Mouse (Mus musculus): ENCODE data around the gene Mpdu1. TPM values are rescaled to one million over a fixed set of nuclear protein-coding genes. Genes with fewer than 3 reads are reported as not detected.

Mpdu1 gene
- polyA plus RNA-seq, 1 experiment from 2014 or later: 26.8 TPM

GRCm38 (mm10) chr11:69695046-69695360, 32.6 kb upstream of the Mpdu1 start:
- Histone ChIP-seq H3K9ac (ENCODE audit: low read length) (no peak overlapping the region), H3K27ac (ENCODE audit: low read depth, low read length) (no peak overlapping the region)
- 35% methylated on average over 6 of the region's 6 CpGs for WGBS

GRCm38 (mm10) chr11:69693421-69693965, 31.1 kb upstream of the Mpdu1 start:
- Histone ChIP-seq H3K36me3 (ENCODE audit: control insufficient read depth, insufficient read depth, low read length) (no peaks in the 10 kb centered on the region), H3K27ac (ENCODE audit: low read depth, low read length) (no peak overlapping the region), H3K4me1 (ENCODE audit: control insufficient read depth, insufficient read depth, low read length) (peaks cover 9% of the 10 kb centered on the region; the same call in 1 of the 2 replicates), H3K27me3 (ENCODE audit: control insufficient read depth, insufficient read depth, low read length) (0 out of 2 replicates have a peak, but pooled peaks cover 3% of the 10 kb centered on the region), H3K9ac (ENCODE audit: low read length) (no peak overlapping the region; the same call in 1 of the 2 replicates), H3K9me3 (ENCODE audit: control insufficient read depth, low read length) (no peaks in the 10 kb centered on the region), H3K4me2 (ENCODE audit: low read depth) (no peak overlapping the region), H3K4me3 (ENCODE audit: low read depth, low read length) (no peak overlapping the region)
- ATAC-seq (ENCODE audit: insufficient read depth, low FRiP score, low TSS enrichment) (no peak), DNase-seq (ENCODE audit: low spot score) (no peak)
- 63% methylated on average over 11 of the region's 11 CpGs for WGBS

More at GRCm38 (mm10) chr11:69695046-69695360, 32.6 kb upstream of the Mpdu1 start:
- 0 out of 2 replicates have a peak, but pooled peaks cover 3% of the 10 kb centered on the region for H3K27me3 ChIP-seq (ENCODE audit: control insufficient read depth, insufficient read depth, low read length)
- H3K36me3 ChIP-seq (ENCODE audit: control insufficient read depth, insufficient read depth, low read length): no peaks in the 10 kb centered on the region
- peak overlapping the region; percentile 43; the same call in 1 of the 2 replicates for H3K4me3 ChIP-seq (ENCODE audit: low read depth, low read length)
- H3K4me2 ChIP-seq (ENCODE audit: low read depth): peak overlapping the region; percentile 84
- no peak for ATAC-seq (ENCODE audit: insufficient read depth, low FRiP score, low TSS enrichment)
- DNase-seq (ENCODE audit: low spot score): no peak
- H3K9me3 ChIP-seq (ENCODE audit: control insufficient read depth, low read length): no peaks in the 10 kb centered on the region
- H3K4me1 ChIP-seq (ENCODE audit: control insufficient read depth, insufficient read depth, low read length): peaks cover 9% of the 10 kb centered on the region; the same call in 1 of the 2 replicates

GRCm38 (mm10) chr11:69692863-69693262, 30.4 kb upstream of the Mpdu1 start:
- DNase-seq (ENCODE audit: low spot score) (no peak), ATAC-seq (ENCODE audit: insufficient read depth, low FRiP score, low TSS enrichment) (no peak)

GRCm38 (mm10) chr11:69692196-69692811, 29.9 kb upstream of the Mpdu1 start:
- no peak for DNase-seq (ENCODE audit: low spot score)
- Histone ChIP-seq H3K9me3 (ENCODE audit: control insufficient read depth, low read length) (no peaks in the 10 kb centered on the region), H3K4me1 (ENCODE audit: control insufficient read depth, insufficient read depth, low read length) (peaks cover 9% of the 10 kb centered on the region; the same call in 1 of the 2 replicates), H3K9ac (ENCODE audit: low read length) (no peak overlapping the region), H3K4me3 (ENCODE audit: low read depth, low read length) (no peak overlapping the region), H3K27ac (ENCODE audit: low read depth, low read length) (no peak overlapping the region), H3K4me2 (ENCODE audit: low read depth) (no peak overlapping the region), H3K27me3 (ENCODE audit: control insufficient read depth, insufficient read depth, low read length) (0 out of 2 replicates have a peak, but pooled peaks cover 3% of the 10 kb centered on the region), H3K36me3 (ENCODE audit: control insufficient read depth, insufficient read depth, low read length) (no peaks in the 10 kb centered on the region)
- WGBS: 81% methylated on average over 9 of the region's 9 CpGs
- ATAC-seq (ENCODE audit: insufficient read depth, low FRiP score, low TSS enrichment): no peak

More at GRCm38 (mm10) chr11:69692863-69693262, 30.4 kb upstream of the Mpdu1 start:
- 85% methylated on average over 6 of the region's 6 CpGs for WGBS
- H3K4me1 ChIP-seq (ENCODE audit: control insufficient read depth, insufficient read depth, low read length): peaks cover 9% of the 10 kb centered on the region; the same call in 1 of the 2 replicates
- H3K9ac ChIP-seq (ENCODE audit: low read length): no peak overlapping the region
- H3K4me3 ChIP-seq (ENCODE audit: low read depth, low read length): no peak overlapping the region
- H3K27ac ChIP-seq (ENCODE audit: low read depth, low read length): no peak overlapping the region
- no peak overlapping the region for H3K4me2 ChIP-seq (ENCODE audit: low read depth)
- no peaks in the 10 kb centered on the region for H3K36me3 ChIP-seq (ENCODE audit: control insufficient read depth, insufficient read depth, low read length)
- H3K9me3 ChIP-seq (ENCODE audit: control insufficient read depth, low read length): no peaks in the 10 kb centered on the region
- H3K27me3 ChIP-seq (ENCODE audit: control insufficient read depth, insufficient read depth, low read length): 0 out of 2 replicates have a peak, but pooled peaks cover 3% of the 10 kb centered on the region

GRCm38 (mm10) chr11:69689891-69690290, 27.4 kb upstream of the Mpdu1 start:
- ATAC-seq (ENCODE audit: insufficient read depth, low FRiP score, low TSS enrichment): no peak
- no peak overlapping the region for H3K27ac ChIP-seq (ENCODE audit: low read depth, low read length)
- no peaks in the 10 kb centered on the region for H3K9me3 ChIP-seq (ENCODE audit: control insufficient read depth, low read length)
- H3K36me3 ChIP-seq (ENCODE audit: control insufficient read depth, insufficient read depth, low read length): no peaks in the 10 kb centered on the region
- H3K27me3 ChIP-seq (ENCODE audit: control insufficient read depth, insufficient read depth, low read length): 0 out of 2 replicates have a peak, but pooled peaks cover 1% of the 10 kb centered on the region
- H3K4me1 ChIP-seq (ENCODE audit: control insufficient read depth, insufficient read depth, low read length): no peaks in the 10 kb centered on the region
- no peak overlapping the region for H3K4me3 ChIP-seq (ENCODE audit: low read depth, low read length)
- no peak overlapping the region for H3K9ac ChIP-seq (ENCODE audit: low read length)
- DNase-seq (ENCODE audit: low spot score): no peak
- 100% methylated on average over 1 of the region's 1 CpGs for WGBS
- no peak overlapping the region for H3K4me2 ChIP-seq (ENCODE audit: low read depth)

GRCm38 (mm10) chr11:69687061-69687460, 24.6 kb upstream of the Mpdu1 start:
- DNase-seq (ENCODE audit: low spot score): no peak
- 0 out of 2 replicates have a peak, but pooled peaks cover 2% of the 10 kb centered on the region for H3K4me1 ChIP-seq (ENCODE audit: control insufficient read depth, insufficient read depth, low read length)
- no peaks in the 10 kb centered on the region for H3K9me3 ChIP-seq (ENCODE audit: control insufficient read depth, low read length)
- H3K27me3 ChIP-seq (ENCODE audit: control insufficient read depth, insufficient read depth, low read length): no peaks in the 10 kb centered on the region
- no peaks in the 10 kb centered on the region for H3K36me3 ChIP-seq (ENCODE audit: control insufficient read depth, insufficient read depth, low read length)
- 72% methylated on average over 5 of the region's 5 CpGs for whole genome bisulfite sequencing
- H3K9ac ChIP-seq (ENCODE audit: low read length): no peak overlapping the region
- no peak overlapping the region for H3K27ac ChIP-seq (ENCODE audit: low read depth, low read length)
- H3K4me2 ChIP-seq (ENCODE audit: low read depth): no peak overlapping the region
- no peak overlapping the region for H3K4me3 ChIP-seq (ENCODE audit: low read depth, low read length)
- ATAC-seq (ENCODE audit: insufficient read depth, low FRiP score, low TSS enrichment): no peak

- DNase-seq (ENCODE audit: low spot score) (no peak), ATAC-seq (ENCODE audit: insufficient read depth, low FRiP score, low TSS enrichment) (no peak)
- H3K4me1 ChIP-seq (ENCODE audit: control insufficient read depth, insufficient read depth, low read length): 0 out of 2 replicates have a peak, but pooled peaks cover 2% of the 10 kb centered on the region
- no peaks in the 10 kb centered on the region for H3K27me3 ChIP-seq (ENCODE audit: control insufficient read depth, insufficient read depth, low read length)
- H3K9me3 ChIP-seq (ENCODE audit: control insufficient read depth, low read length): no peaks in the 10 kb centered on the region
- no peak overlapping the region for H3K27ac ChIP-seq (ENCODE audit: low read depth, low read length)
- H3K4me3 ChIP-seq (ENCODE audit: low read depth, low read length): no peak overlapping the region
- no peak overlapping the region for H3K9ac ChIP-seq (ENCODE audit: low read length)
- 23% methylated on average over 4 of the region's 4 CpGs for WGBS
- H3K36me3 ChIP-seq (ENCODE audit: control insufficient read depth, insufficient read depth, low read length): no peaks in the 10 kb centered on the region
- H3K4me2 ChIP-seq (ENCODE audit: low read depth): no peak overlapping the region
These were observed 23.9 kb upstream of the Mpdu1 start for GRCm38 (mm10) chr11:69686377-69686776.

- H3K27me3 ChIP-seq (ENCODE audit: control insufficient read depth, insufficient read depth, low read length): no peaks in the 10 kb centered on the region
- no peaks in the 10 kb centered on the region for H3K36me3 ChIP-seq (ENCODE audit: control insufficient read depth, insufficient read depth, low read length)
- no peak within 1 kb of the TSS for H3K9ac ChIP-seq (ENCODE audit: low read length)
- no peak within 1 kb of the TSS for H3K27ac ChIP-seq (ENCODE audit: low read depth, low read length)
- H3K4me1 ChIP-seq (ENCODE audit: control insufficient read depth, insufficient read depth, low read length): peaks cover 7% of the 10 kb centered on the region
- no peak within 1 kb of the TSS for H3K4me3 ChIP-seq (ENCODE audit: low read depth, low read length)
- no peak within 1 kb of the TSS for H3K4me2 ChIP-seq (ENCODE audit: low read depth)
- ATAC-seq (ENCODE audit: insufficient read depth, low FRiP score, low TSS enrichment): no peak
- no peaks in the 10 kb centered on the region for H3K9me3 ChIP-seq (ENCODE audit: control insufficient read depth, low read length)
- WGBS: 86% methylated on average over 10 of the region's 10 CpGs
- no peak for DNase-seq (ENCODE audit: low spot score)
These were observed 23.2 kb upstream of the Mpdu1 start, which contains the start of gene Tnfsf13 for GRCm38 (mm10) chr11:69685526-69686148. Gene Tnfsf13 (minus strand): TSS chr11:69685784.

All from neural tube, embryonic 11.5 days (tissue).